Mouse (Mus musculus) thymus, adult 2 months (tissue): ENCODE results near the gene Tgfb2.

ENCODE experiments used
- CTCF ChIP-seq: fragments of 200-500 bp; IDR thresholded peaks from 2 replicates; pipeline ENCODE4 v1.5.1; 2012; ENCODE audit warnings: mild to moderate bottlenecking, control low read depth, low read length, moderate library complexity, borderline replicate concordance; ENCODE audit not compliant: control insufficient read depth, poor library complexity, insufficient read depth; ENCODE audit errors: extremely low read depth
- POLR2A ChIP-seq: fragments of 200-500 bp; IDR thresholded peaks from 2 replicates; pipeline ENCODE4 v1.6.1; 2012; ENCODE audit warnings: mild to moderate bottlenecking, low read length, control low read depth, moderate library complexity; ENCODE audit not compliant: control insufficient read depth, poor library complexity, insufficient read depth; ENCODE audit errors: extremely low read depth

GRCm38 (mm10) chr1:186662996-186663395 is 42.8 kb downstream of the Tgfb2 start:
- no peak for TF ChIP-seq CTCF
- TF ChIP-seq POLR2A: no peak
